Mouse (Mus musculus) forebrain, embryonic 13.5 days (tissue): ENCODE measurements at regions not wholly inside any gene's neighbourhood (a gene's known extent, or its start where the extent isn't known, plus 50 kb on each side); places are given as distances from the start of the nearest gene placed in this dataset.

ENCODE experiments used
- ATAC-seq: fragments of 200-750 bp; cut with Nextera tagmentation; 2 replicates; pipeline ENCODE4 v1.8.0; 2017
- H3K27ac ChIP-seq: fragments of 300-500 bp; sonication (generic); 2 replicates; pipeline ENCODE4 v1.5.1; 2015; ENCODE audit warnings: inconsistent platforms, mild to moderate bottlenecking, moderate library complexity
- H3K27me3 ChIP-seq: fragments of 300-500 bp; sonication (generic); 2 replicates; pipeline ENCODE4 v1.6.1; 2015; ENCODE audit warnings: mild to moderate bottlenecking, inconsistent platforms
- H3K36me3 ChIP-seq: fragments of 300-500 bp; sonication (generic); 2 replicates; pipeline ENCODE4 v1.6.1; 2015; ENCODE audit warnings: mild to moderate bottlenecking, inconsistent platforms; ENCODE audit not compliant: poor library complexity, severe bottlenecking
- H3K4me1 ChIP-seq: fragments of 300-500 bp; sonication (generic); 2 replicates; pipeline ENCODE4 v1.6.1; 2015; ENCODE audit warnings: inconsistent platforms
- H3K4me2 ChIP-seq: fragments of 300-500 bp; sonication (generic); 2 replicates; pipeline ENCODE4 v1.6.1; 2015; ENCODE audit warnings: inconsistent platforms, mild to moderate bottlenecking, moderate library complexity
- H3K4me3 ChIP-seq: fragments of 300-500 bp; sonication (generic); 2 replicates; pipeline ENCODE4 v1.5.1; 2015; ENCODE audit warnings: mild to moderate bottlenecking, inconsistent platforms
- H3K9ac ChIP-seq: fragments of 300-500 bp; sonication (generic); 2 replicates; pipeline ENCODE4 v1.6.1; 2015; ENCODE audit warnings: mild to moderate bottlenecking, inconsistent platforms
- H3K9me3 ChIP-seq: fragments of 300-500 bp; sonication (generic); replicated peaks from 2 replicates; pipeline ENCODE4 v1.6.1; 2016; ENCODE audit warnings: inconsistent platforms
- WGBS: fragments of 180-500 bp; shearing (Covaris S2); methylation state at CpG from one replicate; pipeline ENCODE4 v1.1.7; 2015; 5-methylcytosine and 5-hydroxymethylcytosine counted together

- no peak overlapping the region for H3K4me3 ChIP-seq
Measured at GRCm38 (mm10) chr5:46670484-46670883, 813.1 kb upstream of the Lcorl start.

GRCm38 (mm10) chr5:46666250-46666649 is 808.8 kb upstream of the Lcorl start:
- no peak overlapping the region for H3K4me3 ChIP-seq
- no peaks in the 10 kb centered on the region for H3K27me3 ChIP-seq
- H3K27ac ChIP-seq = no peak overlapping the region
- H3K9ac ChIP-seq = no peak overlapping the region
- no peak overlapping the region for H3K4me2 ChIP-seq
- no peaks in the 10 kb centered on the region for H3K9me3 ChIP-seq
- no peaks in the 10 kb centered on the region for H3K4me1 ChIP-seq
- ATAC-seq = no peak
- WGBS = 9% methylated on average over 3 of the region's 3 CpGs
- no peaks in the 10 kb centered on the region for H3K36me3 ChIP-seq

More at GRCm38 (mm10) chr5:46670484-46670883, 813.1 kb upstream of the Lcorl start:
- H3K9ac ChIP-seq = no peak overlapping the region
- WGBS = 72% methylated on average over 2 of the region's 2 CpGs
- H3K9me3 ChIP-seq = no peaks in the 10 kb centered on the region
- no peak for ATAC-seq
- H3K4me1 ChIP-seq = no peaks in the 10 kb centered on the region
- H3K27ac ChIP-seq = no peak overlapping the region
- H3K4me2 ChIP-seq = no peak overlapping the region
- H3K27me3 ChIP-seq = no peaks in the 10 kb centered on the region
- H3K36me3 ChIP-seq = no peaks in the 10 kb centered on the region

DNA sequence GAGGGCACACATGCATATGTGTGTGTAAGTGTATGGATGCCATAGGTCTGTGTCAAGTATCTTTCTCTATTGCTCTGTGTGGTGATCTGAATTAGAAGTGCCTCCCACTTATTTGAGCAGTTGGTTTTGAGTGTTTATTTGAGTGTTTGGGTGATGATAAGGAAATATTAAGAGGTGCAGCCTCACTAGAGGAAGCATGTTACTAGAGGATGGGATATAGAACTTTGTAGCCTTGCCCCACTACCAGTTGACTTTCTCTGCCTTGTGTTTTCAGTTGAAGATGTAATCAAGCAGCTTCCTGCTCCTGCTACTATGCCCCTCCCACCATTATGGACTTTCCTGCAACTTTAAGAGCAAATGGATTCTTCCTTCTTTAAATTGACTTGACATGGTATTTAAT is 799.6 kb upstream of the Lcorl start:
- no peaks in the 10 kb centered on the region for H3K36me3 ChIP-seq
- H3K9ac ChIP-seq = no peak overlapping the region
- no peaks in the 10 kb centered on the region for H3K4me1 ChIP-seq
- H3K9me3 ChIP-seq = no peaks in the 10 kb centered on the region
- no peaks in the 10 kb centered on the region for H3K27me3 ChIP-seq
- no peak overlapping the region for H3K4me3 ChIP-seq
- no peak overlapping the region for H3K27ac ChIP-seq
- no peak overlapping the region for H3K4me2 ChIP-seq
- no peak for ATAC-seq

- Histone ChIP-seq H3K9ac (no peak overlapping the region), H3K27ac (no peak overlapping the region), H3K4me3 (no peak overlapping the region), H3K4me1 (no peaks in the 10 kb centered on the region), H3K9me3 (no peaks in the 10 kb centered on the region), H3K36me3 (no peaks in the 10 kb centered on the region), H3K4me2 (no peak overlapping the region), H3K27me3 (no peaks in the 10 kb centered on the region)
- WGBS = 98% methylated on average over 1 of the region's 1 CpGs
- no peak for ATAC-seq
Measured at GRCm38 (mm10) chr5:46654189-46654588, 796.8 kb upstream of the Lcorl start.

DNA sequence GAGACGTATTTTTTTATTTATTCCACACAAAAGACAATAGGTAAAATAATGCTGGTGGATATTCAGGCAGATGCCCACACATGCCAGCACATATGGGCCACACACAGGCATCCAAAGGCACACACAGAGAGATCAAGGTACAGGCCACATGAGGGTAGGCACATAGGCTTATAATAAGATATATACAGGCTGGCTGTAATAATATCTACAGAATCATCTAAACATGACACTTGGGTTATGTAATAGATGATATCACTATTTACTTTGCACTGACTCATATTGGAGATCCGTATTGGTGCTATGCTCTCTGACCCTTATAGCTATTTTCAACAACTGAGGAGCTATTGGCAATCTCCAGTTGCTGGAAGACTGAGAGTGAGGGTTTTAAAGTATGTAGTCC is 785.6 kb upstream of the Lcorl start:
- no peak overlapping the region for H3K27ac ChIP-seq
- H3K4me3 ChIP-seq = no peak overlapping the region
- H3K9ac ChIP-seq = no peak overlapping the region
- WGBS = 79% methylated on average over 2 of the region's 2 CpGs
- H3K4me1 ChIP-seq = no peaks in the 10 kb centered on the region
- H3K27me3 ChIP-seq = no peaks in the 10 kb centered on the region
- H3K9me3 ChIP-seq = no peaks in the 10 kb centered on the region
- ATAC-seq = 0 out of 2 replicates have a peak, but pooled peaks have one; percentile 21
- H3K4me2 ChIP-seq = no peak overlapping the region
- no peaks in the 10 kb centered on the region for H3K36me3 ChIP-seq

DNA sequence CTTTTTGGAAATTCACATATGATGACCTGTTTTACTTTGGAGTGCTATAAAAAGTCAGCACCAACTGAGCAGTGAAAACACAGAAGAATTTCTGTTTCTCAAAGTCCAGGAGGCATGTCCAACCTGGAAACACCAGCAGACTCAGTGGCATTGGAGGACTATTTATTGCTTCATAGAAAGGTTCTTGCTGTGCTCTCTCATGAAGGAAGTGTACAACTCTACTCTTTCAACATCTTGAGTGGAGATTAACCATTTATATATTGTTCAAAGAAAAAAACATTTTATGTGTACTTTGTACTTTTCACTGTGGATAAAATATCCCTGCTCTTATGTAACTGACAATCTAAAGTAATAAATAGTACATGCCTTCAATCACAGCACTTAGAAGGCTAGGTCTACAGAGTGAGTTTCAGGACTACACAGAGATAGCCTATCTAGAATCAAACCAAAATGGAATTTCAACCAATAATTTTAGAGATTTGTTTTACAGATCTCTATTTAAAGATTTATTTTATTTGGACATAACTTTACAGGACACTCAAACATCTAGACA is 777.8 kb upstream of the Lcorl start:
- Histone ChIP-seq H3K4me3 (no peak overlapping the region), H3K9ac (no peak overlapping the region)

More for the DNA sequence above, 777.8 kb upstream of the Lcorl start:
- no peaks in the 10 kb centered on the region for H3K27me3 ChIP-seq
- ATAC-seq = no peak
- no peak overlapping the region for H3K4me2 ChIP-seq
- no peaks in the 10 kb centered on the region for H3K36me3 ChIP-seq
- no peaks in the 10 kb centered on the region for H3K4me1 ChIP-seq
- H3K27ac ChIP-seq = no peak overlapping the region
- no peaks in the 10 kb centered on the region for H3K9me3 ChIP-seq
